Mouse (Mus musculus) left cerebral cortex, postnatal 25 days (tissue): ENCODE results near the gene Csrp2. TPM values are rescaled to one million over a fixed set of nuclear protein-coding genes. Genes with fewer than 3 reads are reported as not detected.

Experiments
- DNase-seq, 2 experiments: peaks; one replicate each; pipeline ENCODE4 v3.0.0; 2022; ENCODE audit warnings: low spot score in 2 of 2, mixed read lengths in 1 of 2
- intact Hi-C: fragments of 180-260 bp; cut with DNase I; formaldehyde crosslinking; loops from one replicate; pipeline ENCODE4 v1.15.1; 2025
- total RNA-seq, 2 experiments: library from RNA; stranded (reverse); gene quantifications; 2 replicates each; pipeline ENCODE4 v1.2.3; 2021

The Csrp2 gene
- total RNA-seq, 2 experiments from 2014 or later = 11.0 to 12.7 TPM

GRCm38 (mm10) chr10:110927491-110927890, 7.9 kb downstream of the Csrp2 start:
- intact Hi-C loops = no loop called here

GRCm38 (mm10) chr10:110929756-110930155, 10.2 kb downstream of the Csrp2 start:
- intact Hi-C loops = no loop called here

More at GRCm38 (mm10) chr10:110927491-110927890, 7.9 kb downstream of the Csrp2 start:
- DNase-seq = peak in 1 of 2 experiments; percentile 60

GRCm38 (mm10) chr10:110931161-110931912, 11.7 kb downstream of the Csrp2 start:
- intact Hi-C loops = no loop called here
- peak in 1 of 2 experiments; percentile 29 for DNase-seq

More at GRCm38 (mm10) chr10:110929756-110930155, 10.2 kb downstream of the Csrp2 start:
- no peak for DNase-seq

- no peak for DNase-seq
- intact Hi-C loops = no loop called here
These were observed 12.4 kb downstream of the Csrp2 start for GRCm38 (mm10) chr10:110931913-110932560.

- intact Hi-C loops = no loop called here
- no peak for DNase-seq
These were observed 14.0 kb downstream of the Csrp2 start for GRCm38 (mm10) chr10:110933584-110933983.

GRCm38 (mm10) chr10:110935081-110935480, 15.5 kb downstream of the Csrp2 start:
- no peak for DNase-seq
- intact Hi-C loops = no loop called here

DNA sequence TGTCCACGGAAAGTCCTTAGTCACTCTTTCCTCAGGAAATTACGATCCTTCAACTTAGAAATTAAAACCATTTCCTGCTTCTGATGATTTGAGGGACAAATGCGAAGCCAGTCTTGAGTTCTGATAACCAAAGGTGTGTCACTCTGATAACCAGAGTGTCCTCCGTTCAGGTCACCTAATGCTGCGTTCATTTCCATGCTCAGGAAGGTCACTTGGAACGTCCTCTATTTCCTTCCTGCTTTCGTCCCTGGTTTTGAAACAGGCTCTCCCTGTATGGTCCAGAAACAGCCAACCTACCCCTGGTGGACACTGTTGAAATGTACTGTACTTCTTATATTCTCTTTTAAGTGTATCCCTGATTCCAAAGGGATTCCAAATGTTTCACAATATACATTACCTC, 16.1 kb downstream of the Csrp2 start:
- no peak for DNase-seq
- intact Hi-C loops = no loop called here

- intact Hi-C loops = no loop called here
- peak in 1 of 2 experiments; percentile 50 for DNase-seq
These were observed 18.8 kb downstream of the Csrp2 start for GRCm38 (mm10) chr10:110938361-110938760.

GRCm38 (mm10) chr10:110938841-110939549, 19.4 kb downstream of the Csrp2 start:
- DNase-seq = peak; percentile 58 to 82
- intact Hi-C loops = no loop called here

DNA sequence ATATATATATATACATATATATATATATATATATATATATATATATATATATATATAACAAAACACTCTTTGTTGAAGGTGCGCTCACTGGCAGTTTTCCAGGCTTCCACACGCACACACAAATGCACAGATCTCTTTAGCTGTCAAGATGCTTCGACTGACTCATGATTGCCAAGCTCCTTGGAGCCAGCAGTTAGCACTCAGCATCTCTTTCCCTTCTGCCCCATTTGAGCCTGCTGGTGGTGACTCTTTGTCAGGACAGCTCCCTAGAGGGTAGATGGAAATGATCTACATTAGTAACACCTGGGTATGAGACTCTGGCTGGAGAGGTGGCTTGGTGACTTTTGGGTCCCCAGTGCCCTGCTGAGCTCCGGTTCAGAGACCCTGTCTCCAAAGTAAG, 20.1 kb downstream of the Csrp2 start:
- DNase-seq = peak in 1 of 2 experiments; percentile 25
- intact Hi-C loops = no loop called here

DNA sequence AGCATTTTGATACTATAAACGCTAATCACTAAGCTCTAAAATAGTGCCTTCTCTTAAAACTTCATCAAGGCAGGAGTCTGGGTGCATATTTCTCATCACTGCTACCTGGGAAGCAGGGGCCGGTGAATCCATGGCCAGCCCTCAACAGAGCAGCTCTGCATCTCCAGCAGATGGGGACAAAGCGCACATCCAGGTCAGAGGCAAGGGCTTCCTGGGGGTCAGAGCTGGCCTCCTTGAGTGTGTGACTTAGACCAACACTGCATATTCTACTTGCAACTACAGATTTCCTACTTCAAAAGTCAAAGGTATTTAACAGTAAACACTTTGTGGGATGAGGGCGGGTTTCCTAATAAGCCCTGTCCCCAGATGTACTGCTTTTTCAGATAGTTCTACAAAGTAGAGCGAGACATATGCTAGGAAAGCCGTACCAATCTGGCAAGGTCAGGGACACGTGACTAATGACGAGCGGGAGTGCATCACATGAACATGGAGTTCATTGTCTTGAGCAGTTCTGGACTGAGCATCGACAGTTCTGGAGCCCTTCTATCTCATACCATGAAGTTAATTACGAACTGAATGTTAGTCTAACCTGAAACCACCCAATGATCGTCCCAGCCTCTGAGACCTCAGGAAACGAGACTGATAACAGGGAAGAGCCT, 21.3 kb downstream of the Csrp2 start:
- DNase-seq = no peak
- intact Hi-C loops = no loop called here

- intact Hi-C loops = no loop called here
- no peak for DNase-seq
These were observed 22.4 kb downstream of the Csrp2 start for GRCm38 (mm10) chr10:110941968-110942367.

DNA sequence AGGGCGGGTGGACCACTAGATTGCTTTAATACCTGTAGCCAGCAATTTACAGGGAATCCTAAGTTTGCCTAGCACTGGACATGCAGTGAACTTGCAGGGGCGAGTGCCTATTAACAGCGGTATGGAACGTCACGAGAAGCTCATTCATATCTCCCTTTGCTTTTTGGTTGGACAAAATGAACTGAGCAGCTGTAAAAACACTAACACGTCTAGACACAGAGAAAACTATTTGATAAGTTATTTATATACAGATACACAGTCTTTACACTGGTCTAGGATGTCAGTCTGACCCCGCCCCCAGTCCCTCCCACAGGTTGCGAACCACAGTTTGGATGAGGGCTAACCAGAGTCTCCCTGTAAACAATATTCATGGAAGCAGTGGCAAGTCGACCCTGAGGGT, 23.2 kb downstream of the Csrp2 start:
- intact Hi-C loops = no loop called here
- no peak for DNase-seq

DNA sequence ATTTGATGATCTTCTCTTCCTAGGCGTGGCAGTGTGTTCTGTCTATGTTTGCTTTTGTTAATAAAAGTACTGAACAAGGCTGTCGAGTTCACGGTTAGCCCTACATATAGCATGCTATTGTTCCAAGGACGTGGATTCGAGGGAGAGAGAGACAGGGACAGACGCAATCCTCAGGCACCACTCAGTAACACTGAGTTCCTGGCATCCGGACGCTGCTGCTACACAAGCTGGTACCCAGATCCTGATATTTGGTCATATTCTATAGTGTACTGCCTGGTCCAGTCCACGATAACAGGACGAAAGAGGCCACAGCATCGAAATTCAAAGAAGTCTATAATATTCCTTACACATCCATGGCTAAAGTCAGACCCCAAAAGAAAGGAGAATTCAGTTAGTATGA, 24.6 kb downstream of the Csrp2 start:
- intact Hi-C loops = no loop called here
- no peak for DNase-seq

DNA sequence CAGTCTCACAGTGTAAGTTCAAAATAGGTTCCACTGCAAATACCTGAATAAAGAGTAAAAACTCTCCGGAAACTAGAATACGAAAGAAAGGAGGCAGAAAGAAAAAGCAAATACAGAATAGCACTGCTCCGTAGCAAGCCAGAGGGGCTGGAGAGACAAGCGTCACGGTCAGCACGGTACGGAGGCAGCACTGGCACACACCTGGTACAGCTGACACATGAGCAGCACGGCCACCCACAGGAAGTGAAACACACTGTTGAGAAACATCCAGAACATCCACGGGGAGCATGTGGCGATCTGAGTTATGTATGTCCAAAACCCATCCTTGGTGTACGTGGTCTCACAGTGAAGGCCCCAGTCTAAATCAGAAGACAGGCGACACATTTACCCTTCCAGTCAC, 26.4 kb downstream of the Csrp2 start:
- DNase-seq = peak in 1 of 2 experiments; percentile 22
- intact Hi-C loops = no loop called here

DNA sequence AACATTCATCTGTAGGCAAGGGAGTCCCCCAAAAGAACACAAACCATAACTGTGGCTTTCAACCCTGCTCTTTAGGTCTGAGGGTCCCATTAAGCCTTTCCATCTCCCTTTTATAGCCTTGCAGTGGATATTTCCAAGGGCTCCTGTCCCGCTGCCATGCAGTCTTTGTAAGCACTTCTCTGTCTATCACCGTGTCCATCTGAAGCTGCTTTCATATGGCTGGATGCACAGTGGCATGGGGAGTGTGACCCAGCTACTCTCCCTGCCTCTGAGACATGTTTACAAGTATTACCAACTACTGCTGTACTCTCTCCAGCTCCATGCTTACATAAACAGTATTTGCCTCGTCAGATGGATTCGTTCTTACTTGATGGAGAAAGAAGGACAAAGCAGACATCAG, 28.0 kb downstream of the Csrp2 start:
- intact Hi-C loops = no loop called here
- no peak for DNase-seq

DNA sequence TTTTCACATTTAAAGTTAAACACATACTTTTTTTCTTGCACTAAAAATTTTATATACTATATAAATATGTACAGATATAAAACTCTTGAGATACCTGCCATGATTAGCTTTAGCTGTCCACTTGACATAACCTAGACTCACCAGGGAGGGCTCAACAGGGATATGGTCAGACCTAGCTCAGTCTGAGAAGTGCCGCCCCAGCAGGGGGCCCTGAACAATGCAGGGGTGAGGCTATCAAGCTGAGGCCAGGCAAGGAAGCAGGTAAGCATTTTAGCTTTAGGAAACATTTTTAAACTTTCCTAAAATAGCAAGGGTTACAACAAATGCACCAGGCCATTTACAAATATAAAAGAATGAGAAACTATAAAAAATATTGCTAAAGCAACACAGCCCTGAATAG, 31.5 kb downstream of the Csrp2 start:
- intact Hi-C loops = no loop called here
- DNase-seq = no peak

DNA sequence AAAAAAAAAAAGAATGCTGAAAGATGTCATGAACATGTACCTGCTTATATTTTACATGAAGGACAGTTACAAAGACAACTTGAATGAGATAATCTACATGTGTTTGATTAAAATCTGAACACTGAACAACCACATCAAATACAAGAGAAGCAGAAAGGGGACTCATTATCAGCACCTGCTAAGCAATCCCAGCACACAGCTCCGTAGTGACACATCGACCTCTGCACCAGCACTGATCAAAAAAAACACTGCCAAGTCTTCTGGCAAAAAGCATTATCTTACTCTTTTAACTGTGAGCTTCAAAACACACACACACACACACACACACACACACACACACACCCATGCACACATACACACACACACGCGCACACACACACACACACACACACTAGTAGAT, 32.2 kb downstream of the Csrp2 start:
- no peak for DNase-seq
- intact Hi-C loops = no loop called here

DNA sequence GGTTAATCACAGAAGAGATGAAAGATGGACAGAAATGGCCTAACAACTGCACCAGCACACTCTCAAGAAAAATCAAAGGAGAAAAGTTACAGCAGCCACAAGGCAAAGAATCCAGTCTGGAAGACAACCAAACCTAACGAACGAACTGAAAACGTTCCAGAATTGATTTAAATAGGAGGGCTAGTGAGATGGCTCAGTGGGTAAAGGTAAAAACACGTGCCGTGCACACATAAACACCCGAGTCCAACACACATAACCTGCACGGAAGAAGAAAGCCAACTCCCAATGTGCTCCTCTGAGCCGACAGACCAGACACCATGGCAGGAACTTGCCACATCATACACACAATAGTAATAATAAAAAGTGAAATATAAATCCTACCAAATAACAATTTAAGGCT, 32.7 kb downstream of the Csrp2 start:
- intact Hi-C loops = no loop called here
- DNase-seq = no peak

GRCm38 (mm10) chr10:110952937-110953451, 33.4 kb downstream of the Csrp2 start:
- intact Hi-C loops = no loop called here
- DNase-seq = peak; percentile 24 to 59
